Mouse (Mus musculus): ENCODE data around the gene Lrtm1. TPM values are rescaled to one million over a fixed set of nuclear protein-coding genes. Genes with fewer than 3 reads are reported as not detected.

The Lrtm1 gene
- 0.33 and 0.36 TPM in 2 replicates for polyA plus RNA-seq (2016; fragmentation: Nextera tagmentation; extraction: Ambion mirVana)

DNA sequence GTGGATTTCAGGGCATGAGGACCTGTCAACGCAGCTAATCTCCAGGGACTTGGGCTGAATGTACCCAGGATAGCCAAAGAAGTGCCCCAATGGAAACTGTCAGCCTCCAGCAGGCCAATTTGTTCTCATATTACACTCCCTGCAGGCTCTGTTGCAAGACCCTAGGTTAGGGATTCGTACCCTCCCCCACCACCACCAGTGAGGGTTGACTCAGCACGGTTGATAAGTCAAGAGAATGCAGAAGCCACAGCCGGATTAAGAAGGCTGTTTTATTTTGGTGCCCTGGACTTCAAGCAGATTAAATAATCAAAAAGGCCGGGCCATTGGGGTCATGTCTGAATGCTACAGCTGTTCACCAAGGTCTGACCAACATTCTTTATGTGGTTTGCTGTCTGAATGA is at the start of gene Lrtm1:
Gene Lrtm1, plus strand, starts transcription at position 326 of the 400 bp plus-strand sequence.
- H3K27me3 ChIP-seq = peaks cover 3% of the 10 kb centered on the region; the same call in 1 of the 2 replicates
- no peak within 1 kb of the TSS for H3K27ac ChIP-seq
- H3K4me1 ChIP-seq = peaks cover 13% of the 10 kb centered on the region; the same call in 1 of the 2 replicates
- ATAC-seq (ENCODE audit: insufficient number of reproducible peaks, insufficient read depth, low FRiP score, low TSS enrichment) = peak; percentile 67; the same call in 1 of the 2 replicates
- H3K4me2 ChIP-seq (replicated peaks) = no peak within 1 kb of the TSS
- no peaks in the 10 kb centered on the region for H3K36me3 ChIP-seq
- H3K4me3 ChIP-seq = no peak within 1 kb of the TSS
- H3K9ac ChIP-seq = no peak within 1 kb of the TSS
- H3K9me3 ChIP-seq = no peaks in the 10 kb centered on the region
- WGBS = 2% methylated on average over 5 of the region's 5 CpGs

DNA sequence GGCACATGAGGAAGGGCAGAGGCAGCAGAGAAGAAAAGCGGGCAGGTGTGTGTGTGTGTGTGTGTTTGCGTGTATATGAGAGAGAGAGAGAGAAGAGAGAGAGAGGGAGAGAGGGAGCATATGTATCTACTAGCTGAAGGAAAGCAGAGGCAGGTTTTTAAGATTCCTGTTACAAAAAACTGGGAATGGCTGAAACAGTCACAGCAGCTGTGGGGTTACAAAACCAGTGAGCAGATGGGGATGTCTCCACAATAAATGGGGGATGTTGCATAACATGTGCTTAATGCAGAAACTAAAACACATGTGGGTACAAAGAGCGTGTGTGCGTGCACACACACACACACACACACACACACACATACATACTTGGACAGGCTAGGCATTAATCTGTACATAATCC is 48.8 kb upstream of the Lrtm1 start:
- H3K4me1 ChIP-seq = peaks cover 14% of the 10 kb centered on the region; the same call in 1 of the 2 replicates
- no peaks in the 10 kb centered on the region for H3K36me3 ChIP-seq
- H3K4me3 ChIP-seq = no peak overlapping the region
- H3K27me3 ChIP-seq = no peaks in the 10 kb centered on the region
- no peak overlapping the region for H3K27ac ChIP-seq
- H3K9ac ChIP-seq = no peak overlapping the region
- WGBS = 80% methylated on average over 4 of the region's 4 CpGs
- H3K4me2 ChIP-seq (replicated peaks) = no peak overlapping the region
- H3K9me3 ChIP-seq = no peaks in the 10 kb centered on the region
- no peak for ATAC-seq (ENCODE audit: insufficient number of reproducible peaks, insufficient read depth, low FRiP score, low TSS enrichment)

GRCm38 (mm10) chr14:28972620-28973019 is 45.4 kb upstream of the Lrtm1 start:
- Histone ChIP-seq H3K4me3 (no peak overlapping the region), H3K9ac (no peak overlapping the region), H3K4me2 (replicated peaks) (no peak overlapping the region), H3K36me3 (no peaks in the 10 kb centered on the region), H3K9me3 (no peaks in the 10 kb centered on the region), H3K4me1 (peaks cover 10% of the 10 kb centered on the region; the same call in 1 of the 2 replicates), H3K27me3 (no peaks in the 10 kb centered on the region), H3K27ac (no peak overlapping the region)
- WGBS = 17% methylated on average over 5 of the region's 5 CpGs
- ATAC-seq (ENCODE audit: insufficient number of reproducible peaks, insufficient read depth, low FRiP score, low TSS enrichment) = no peak

DNA sequence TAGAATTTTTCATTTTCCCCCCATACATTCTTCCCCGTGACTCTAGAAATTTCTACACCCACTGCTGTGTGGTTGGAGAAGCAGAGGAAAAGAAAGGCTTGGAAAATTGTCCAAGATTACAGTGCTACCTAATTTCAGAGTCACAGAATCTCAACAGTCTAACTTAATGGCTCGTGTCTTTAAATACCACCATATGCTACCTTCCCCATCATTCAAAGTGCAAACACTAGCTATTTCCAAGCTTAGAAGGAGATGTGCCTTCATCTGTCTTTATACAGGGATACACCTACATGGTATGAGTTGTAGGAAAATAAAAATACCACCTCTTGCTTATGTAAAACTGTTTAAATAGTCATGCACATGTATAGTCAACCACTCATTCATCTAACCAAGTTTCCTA is 38.8 kb upstream of the Lrtm1 start:
- WGBS = 78% methylated on average over 2 of the region's 2 CpGs
- Histone ChIP-seq H3K4me3 (no peak overlapping the region), H3K27ac (no peak overlapping the region), H3K4me1 (peaks cover 5% of the 10 kb centered on the region; the same call in 1 of the 2 replicates), H3K27me3 (no peaks in the 10 kb centered on the region), H3K9me3 (no peaks in the 10 kb centered on the region), H3K4me2 (replicated peaks) (no peak overlapping the region), H3K9ac (no peak overlapping the region), H3K36me3 (no peaks in the 10 kb centered on the region)
- no peak for ATAC-seq (ENCODE audit: insufficient number of reproducible peaks, insufficient read depth, low FRiP score, low TSS enrichment)

GRCm38 (mm10) chr14:28980482-28980881 is 37.5 kb upstream of the Lrtm1 start:
- Histone ChIP-seq H3K36me3 (no peaks in the 10 kb centered on the region), H3K9me3 (no peaks in the 10 kb centered on the region), H3K4me3 (no peak overlapping the region), H3K4me1 (peaks cover 5% of the 10 kb centered on the region; the same call in 1 of the 2 replicates), H3K27me3 (no peaks in the 10 kb centered on the region), H3K4me2 (replicated peaks) (no peak overlapping the region), H3K27ac (no peak overlapping the region), H3K9ac (no peak overlapping the region)
- no peak for ATAC-seq (ENCODE audit: insufficient number of reproducible peaks, insufficient read depth, low FRiP score, low TSS enrichment)
- 29% methylated on average over 3 of the region's 3 CpGs for WGBS

- H3K27ac ChIP-seq = no peak overlapping the region
- H3K4me2 ChIP-seq (replicated peaks) = no peak overlapping the region
- H3K27me3 ChIP-seq = no peaks in the 10 kb centered on the region
- no peaks in the 10 kb centered on the region for H3K9me3 ChIP-seq
- no peak overlapping the region for H3K9ac ChIP-seq
- H3K36me3 ChIP-seq = no peaks in the 10 kb centered on the region
- H3K4me3 ChIP-seq = no peak overlapping the region
- 75% methylated on average over 2 of the region's 2 CpGs for WGBS
- no peak for ATAC-seq (ENCODE audit: insufficient number of reproducible peaks, insufficient read depth, low FRiP score, low TSS enrichment)
- H3K4me1 ChIP-seq = peaks cover 5% of the 10 kb centered on the region; the same call in 1 of the 2 replicates
Observed at GRCm38 (mm10) chr14:28984276-28984675, 33.7 kb upstream of the Lrtm1 start.

DNA sequence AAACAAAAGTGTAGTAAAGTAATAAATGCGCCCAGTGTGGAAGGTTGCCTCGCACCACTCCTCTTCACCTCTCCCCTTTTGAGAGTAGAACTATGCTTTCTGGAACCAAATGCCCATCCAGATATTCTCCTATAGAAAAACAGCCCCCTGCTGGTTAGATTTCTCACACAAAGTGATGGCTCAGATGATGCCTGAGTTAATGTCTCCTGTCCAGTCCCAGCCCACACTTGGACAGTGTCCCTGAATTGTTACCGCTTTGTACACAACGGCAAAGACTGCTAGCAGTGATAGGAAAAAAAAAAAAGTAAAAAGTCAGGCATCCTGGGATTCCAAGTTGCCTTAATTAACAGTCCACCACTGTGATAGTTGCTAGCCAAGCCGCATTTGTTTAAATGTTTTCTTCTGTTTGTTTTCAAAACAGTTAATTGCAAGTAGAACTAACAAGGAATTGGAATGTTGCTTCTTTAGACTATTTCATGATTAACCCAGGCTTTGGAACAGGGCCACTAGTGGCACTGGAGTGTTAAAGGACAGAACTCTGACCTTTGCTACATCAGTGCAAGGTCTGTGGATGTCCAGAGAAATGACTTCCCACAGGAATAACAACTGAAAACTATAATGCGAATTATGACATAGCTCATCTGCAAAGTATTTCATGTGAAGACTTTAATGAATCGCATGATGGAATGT is 29.7 kb upstream of the Lrtm1 start:
- no peaks in the 10 kb centered on the region for H3K27me3 ChIP-seq
- H3K4me2 ChIP-seq (replicated peaks) = no peak overlapping the region
- H3K4me3 ChIP-seq = no peak overlapping the region
- no peaks in the 10 kb centered on the region for H3K9me3 ChIP-seq
- H3K4me1 ChIP-seq = no peaks in the 10 kb centered on the region
- no peaks in the 10 kb centered on the region for H3K36me3 ChIP-seq
- WGBS = 76% methylated on average over 7 of the region's 7 CpGs
- H3K27ac ChIP-seq = no peak overlapping the region
- no peak overlapping the region for H3K9ac ChIP-seq
- ATAC-seq (ENCODE audit: insufficient number of reproducible peaks, insufficient read depth, low FRiP score, low TSS enrichment) = no peak

DNA sequence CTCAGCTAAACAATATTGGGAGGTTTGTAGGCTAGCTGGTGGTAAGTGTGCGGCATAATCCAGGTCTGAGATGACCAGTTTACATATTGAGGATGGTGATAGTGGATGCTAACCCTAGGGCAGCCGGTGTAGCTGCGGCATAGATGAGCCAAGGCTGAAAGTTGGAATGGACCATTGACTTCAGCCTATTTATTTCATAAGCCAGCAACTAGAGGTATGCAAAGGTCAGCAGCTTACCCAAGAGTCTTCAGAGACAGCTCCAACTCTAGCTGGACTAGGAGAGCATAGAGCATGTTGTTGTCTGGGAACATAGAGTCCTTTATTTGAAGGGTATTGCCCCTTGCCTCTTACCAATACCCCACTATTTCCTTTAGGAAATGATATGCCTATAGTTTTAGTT is 21.4 kb upstream of the Lrtm1 start:
- no peaks in the 10 kb centered on the region for H3K4me1 ChIP-seq

DNA sequence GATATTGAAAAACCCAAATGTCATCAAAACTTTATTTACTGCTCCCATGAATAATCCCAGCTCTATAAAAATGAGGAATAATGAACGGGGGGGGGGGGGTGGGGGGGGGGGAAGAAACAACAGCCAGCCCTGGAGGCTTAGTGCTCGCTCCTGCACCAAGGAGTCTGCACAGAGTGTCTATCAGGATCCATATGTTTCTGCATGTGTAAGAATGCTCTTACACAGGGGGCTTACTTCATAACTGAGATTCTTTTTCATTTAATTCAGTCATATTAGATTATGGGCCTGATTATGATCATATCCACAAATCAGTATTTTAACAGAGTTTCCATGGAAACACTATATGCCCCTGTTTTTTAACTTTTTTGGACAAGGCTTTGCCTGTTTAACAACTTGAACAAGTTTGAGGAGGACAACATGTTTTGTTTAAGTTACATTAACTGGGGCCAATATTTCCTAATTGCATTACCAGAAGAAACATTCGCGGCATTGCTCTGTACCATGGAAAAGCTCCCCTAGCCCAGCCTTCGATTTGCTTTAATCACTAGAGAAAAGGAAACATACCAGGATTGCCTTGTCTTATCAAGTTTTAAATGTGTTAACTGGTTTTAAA is 12.7 kb upstream of the Lrtm1 start:
- no peaks in the 10 kb centered on the region for H3K27me3 ChIP-seq
- no peak overlapping the region for H3K4me3 ChIP-seq
- no peak overlapping the region for H3K9ac ChIP-seq
- no peaks in the 10 kb centered on the region for H3K36me3 ChIP-seq
- H3K27ac ChIP-seq = no peak overlapping the region
- no peaks in the 10 kb centered on the region for H3K4me1 ChIP-seq
- no peak overlapping the region for H3K4me2 ChIP-seq (replicated peaks)
- peak; percentile 60; the same call in 1 of the 2 replicates for ATAC-seq (ENCODE audit: insufficient number of reproducible peaks, insufficient read depth, low FRiP score, low TSS enrichment)
- 58% methylated on average over 5 of the region's 5 CpGs for WGBS
- no peaks in the 10 kb centered on the region for H3K9me3 ChIP-seq

More for the DNA sequence above, 21.4 kb upstream of the Lrtm1 start:
- over 99% methylated on average over 3 of the region's 3 CpGs for WGBS
- ATAC-seq (ENCODE audit: insufficient number of reproducible peaks, insufficient read depth, low FRiP score, low TSS enrichment) = no peak
- no peak overlapping the region for H3K9ac ChIP-seq
- no peaks in the 10 kb centered on the region for H3K9me3 ChIP-seq
- no peak overlapping the region for H3K4me3 ChIP-seq
- H3K27me3 ChIP-seq = no peaks in the 10 kb centered on the region
- H3K36me3 ChIP-seq = no peaks in the 10 kb centered on the region
- no peak overlapping the region for H3K4me2 ChIP-seq (replicated peaks)
- H3K27ac ChIP-seq = no peak overlapping the region

- Histone ChIP-seq H3K9me3 (no peaks in the 10 kb centered on the region), H3K4me3 (no peak overlapping the region), H3K27me3 (no peaks in the 10 kb centered on the region), H3K4me1 (no peaks in the 10 kb centered on the region), H3K9ac (no peak overlapping the region), H3K4me2 (replicated peaks) (no peak overlapping the region), H3K27ac (no peak overlapping the region), H3K36me3 (no peaks in the 10 kb centered on the region)
- 88% methylated on average over 4 of the region's 4 CpGs for WGBS
- ATAC-seq (ENCODE audit: insufficient number of reproducible peaks, insufficient read depth, low FRiP score, low TSS enrichment) = no peak
Observed at GRCm38 (mm10) chr14:29009644-29010043, 8.4 kb upstream of the Lrtm1 start.

- H3K4me1 ChIP-seq = peaks cover 13% of the 10 kb centered on the region; the same call in 1 of the 2 replicates
- no peak overlapping the region for H3K4me2 ChIP-seq (replicated peaks)
- no peak overlapping the region for H3K4me3 ChIP-seq
- no peak overlapping the region for H3K9ac ChIP-seq
- no peak for ATAC-seq (ENCODE audit: insufficient number of reproducible peaks, insufficient read depth, low FRiP score, low TSS enrichment)
- no peaks in the 10 kb centered on the region for H3K36me3 ChIP-seq
- no peaks in the 10 kb centered on the region for H3K27me3 ChIP-seq
- WGBS = 83% methylated on average over 3 of the region's 3 CpGs
- no peak overlapping the region for H3K27ac ChIP-seq
- no peaks in the 10 kb centered on the region for H3K9me3 ChIP-seq
Observed at GRCm38 (mm10) chr14:29013161-29013560, 4.8 kb upstream of the Lrtm1 start.

GRCm38 (mm10) chr14:29014680-29015079 is 3.3 kb upstream of the Lrtm1 start:
- Histone ChIP-seq H3K36me3 (no peaks in the 10 kb centered on the region), H3K4me2 (replicated peaks) (no peak overlapping the region), H3K4me3 (no peak overlapping the region), H3K4me1 (peaks cover 13% of the 10 kb centered on the region; the same call in 1 of the 2 replicates), H3K9me3 (no peaks in the 10 kb centered on the region), H3K27me3 (no peaks in the 10 kb centered on the region), H3K27ac (no peak overlapping the region), H3K9ac (no peak overlapping the region)
- ATAC-seq (ENCODE audit: insufficient number of reproducible peaks, insufficient read depth, low FRiP score, low TSS enrichment) = no peak
- WGBS = 87% methylated on average over 2 of the region's 2 CpGs

All from embryonic facial prominence, embryonic 12.5 days (tissue).